In genomic region chr3:79434436-79434835, GRCm38 (mm10) we compare ENCODE assay signal across 23 mouse cellular contexts.
"Had no signal": no experiment of that assay in that cellular context is flagged by ENCODE, and none has a peak within 500 bp of the region (broad histone marks: within the 10 kb centered on the region; RNA-seq: fewer than 3 reads in every experiment).

No protein-coding gene starts in this region.

- H3K27ac ChIP-seq: heart, embryonic 13.5 days; heart, embryonic 15.5 days; hindbrain, embryonic 10.5 days; hindbrain, embryonic 12.5 days; hindbrain, embryonic 14.5 days; intestine, embryonic 15.5 days; left cerebral cortex, adult 2 months; limb, embryonic 10.5 days; limb, embryonic 12.5 days; liver, embryonic 13.5 days; liver, embryonic 15.5 days had no signal

- H3K36me3 ChIP-seq: heart, embryonic 13.5 days; heart, embryonic 15.5 days; hindbrain, embryonic 10.5 days; hindbrain, embryonic 12.5 days; intestine, embryonic 15.5 days; limb, embryonic 10.5 days; limb, embryonic 12.5 days; liver, embryonic 13.5 days; liver, embryonic 15.5 days had no signal

- H3K4me1 ChIP-seq: heart, embryonic 13.5 days; heart, embryonic 15.5 days; hindbrain, embryonic 10.5 days; hindbrain, embryonic 12.5 days; intestine, embryonic 15.5 days; limb, embryonic 10.5 days; limb, embryonic 12.5 days; liver, embryonic 13.5 days; liver, embryonic 15.5 days had no signal

- DNase-seq: gastrocnemius, postnatal 10 days; gastrocnemius, postnatal 25 days; heart, adult 18-20 months; heart, postnatal 14 days; heart, postnatal 36 days; kidney, adult 18-20 months; kidney, adult 8-10 months; kidney, postnatal 10 days; kidney, postnatal 25 days; kidney, postnatal 4 days; liver; liver, embryonic 13.5 days had no signal

- H3K27me3 ChIP-seq: heart, embryonic 13.5 days; heart, embryonic 15.5 days; hindbrain, embryonic 12.5 days; intestine, embryonic 15.5 days; limb, embryonic 12.5 days; liver, embryonic 13.5 days; liver, embryonic 15.5 days had no signal

- H3K4me3 ChIP-seq: heart, embryonic 13.5 days; heart, embryonic 15.5 days; hindbrain, embryonic 10.5 days; hindbrain, embryonic 12.5 days; intestine, embryonic 15.5 days; layer of hippocampus, adult 2 months; left cerebral cortex, adult 2 months; limb, embryonic 10.5 days; limb, embryonic 12.5 days; liver, embryonic 13.5 days; liver, embryonic 15.5 days had no signal

- H3K9me3 ChIP-seq: heart, embryonic 13.5 days; heart, embryonic 15.5 days; hindbrain, embryonic 10.5 days; hindbrain, embryonic 12.5 days; intestine, embryonic 15.5 days; limb, embryonic 10.5 days; limb, embryonic 12.5 days; liver, embryonic 13.5 days; liver, embryonic 15.5 days had no signal
